Mouse (Mus musculus) cerebral cortex, adult 2 months (tissue): ENCODE measurements around the gene 1700003F12Rik.

Experiments
- WGBS: fragments of 180-500 bp; shearing (Covaris S2); methylation state at CpG from one replicate; pipeline ENCODE4 v1.1.7; 2018; 5-methylcytosine and 5-hydroxymethylcytosine counted together

Gene 1700003F12Rik

GRCm38 (mm10) chr2:154549127-154549885 is 2.4 kb downstream of the 1700003F12Rik start:
- 8% methylated on average over 48 of the region's 48 CpGs for WGBS

DNA sequence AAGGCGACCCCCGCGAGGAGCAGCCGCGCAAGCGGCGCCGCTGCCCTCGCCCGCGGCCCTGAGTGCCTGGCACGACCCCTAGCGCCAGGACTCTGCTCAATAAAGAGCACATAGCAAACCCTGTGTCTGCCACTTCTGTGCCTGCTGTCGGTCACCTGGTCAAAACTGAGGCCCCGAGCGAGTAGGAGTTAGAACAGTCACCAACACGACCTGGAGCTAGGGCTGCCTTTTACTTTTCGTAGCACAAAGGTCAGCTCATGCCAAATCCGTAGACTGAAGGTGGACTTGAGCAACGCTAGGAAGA is 3.0 kb downstream of the 1700003F12Rik start:
- 12% methylated on average over 20 of the region's 20 CpGs for WGBS

DNA sequence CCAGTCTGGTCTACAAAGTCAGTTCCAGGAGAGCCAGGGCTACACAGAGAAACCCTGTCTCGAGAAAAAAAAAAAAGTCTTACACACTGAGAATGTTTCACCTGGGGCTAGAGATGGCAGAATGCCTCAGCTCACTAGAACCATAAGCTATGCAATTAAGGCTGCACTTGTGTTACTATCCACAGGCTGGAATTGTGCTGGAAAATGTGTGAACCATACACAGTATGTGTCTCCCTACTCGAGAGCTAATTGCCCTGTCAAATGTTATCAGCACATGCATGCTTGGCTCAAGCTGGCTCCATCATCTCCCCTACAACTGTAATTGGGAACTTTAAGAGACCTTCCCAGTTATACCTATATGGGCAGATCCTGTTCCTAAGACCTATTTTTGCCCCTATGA is 4.1 kb downstream of the 1700003F12Rik start:
- WGBS = 70% methylated on average over 2 of the region's 2 CpGs

- WGBS = 84% methylated on average over 4 of the region's 4 CpGs
Measured at GRCm38 (mm10) chr2:154551476-154551875, 4.6 kb downstream of the 1700003F12Rik start, which contains the start of gene Actl10. Gene Actl10, plus strand, starts transcription at chr2:154551776.

DNA sequence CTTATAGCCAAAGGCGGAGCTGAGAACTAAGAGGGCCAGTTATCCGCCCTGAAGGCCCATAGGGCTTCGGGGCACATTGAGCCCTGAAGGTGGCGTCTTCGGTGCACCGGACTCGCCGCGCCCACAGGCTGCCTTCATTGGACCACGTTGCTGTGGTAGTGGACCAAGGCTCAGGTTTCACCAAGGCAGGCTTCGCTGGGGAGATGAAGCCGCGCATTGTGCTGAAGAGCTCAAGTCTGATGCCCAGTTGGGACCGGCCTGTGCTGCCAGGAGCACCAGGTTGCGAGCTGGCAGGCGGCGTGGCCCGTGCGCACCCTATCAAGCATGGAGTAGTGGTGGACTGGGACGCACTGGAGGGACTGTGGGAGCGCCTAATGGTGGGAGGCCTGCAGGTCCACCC is 5.0 kb downstream of the 1700003F12Rik start:
- WGBS = 52% methylated on average over 21 of the region's 21 CpGs

DNA sequence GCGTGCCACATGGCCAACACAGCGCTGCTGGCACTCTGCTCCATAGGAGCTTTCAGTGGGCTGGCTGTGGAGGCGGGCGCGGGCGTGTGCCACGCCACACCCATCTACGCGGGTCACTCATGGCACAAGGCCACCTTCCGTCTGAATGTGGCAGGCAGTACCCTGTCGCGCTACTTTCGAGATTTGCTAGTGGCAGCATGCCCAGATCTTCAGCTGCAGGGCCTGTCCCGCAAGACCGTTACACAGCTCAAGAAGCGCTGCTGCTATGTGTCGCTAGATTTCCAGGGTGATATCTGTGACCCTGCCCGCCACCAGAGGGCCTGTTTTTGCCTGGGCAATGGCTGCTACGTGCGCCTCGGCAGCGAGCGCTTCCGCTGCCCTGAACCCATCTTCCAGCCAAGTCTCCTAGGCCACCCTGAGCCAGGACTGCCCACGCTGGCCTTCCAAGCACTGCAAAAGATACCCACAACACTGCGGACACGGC is 5.6 kb downstream of the 1700003F12Rik start:
- WGBS = 18% methylated on average over 27 of the region's 27 CpGs

DNA sequence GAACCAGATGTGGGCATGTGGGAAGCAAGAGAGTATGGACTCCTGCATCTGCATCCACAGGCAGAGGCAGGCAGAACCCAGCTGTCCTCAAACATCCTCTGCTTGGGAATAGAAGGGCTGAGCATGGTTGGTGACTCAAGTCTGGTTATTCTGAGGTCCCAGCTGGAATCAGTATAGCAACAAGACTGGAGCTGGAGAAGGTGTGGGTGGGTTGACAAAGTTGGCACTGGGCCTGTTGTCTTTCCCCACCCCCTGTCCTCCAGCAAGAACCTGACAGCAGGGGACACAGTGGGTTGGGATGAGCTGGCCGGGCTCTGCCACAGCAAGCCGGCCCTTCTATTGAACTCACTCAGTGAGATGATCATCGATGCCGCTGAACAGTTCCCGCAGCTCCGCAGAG is 8.3 kb downstream of the 1700003F12Rik start:
- WGBS = 34% methylated on average over 6 of the region's 6 CpGs

GRCm38 (mm10) chr2:154557184-154557832 is 10.4 kb downstream of the 1700003F12Rik start:
- 40% methylated on average over 5 of the region's 5 CpGs for WGBS

- WGBS = 8% methylated on average over 33 of the region's 34 CpGs
Measured at GRCm38 (mm10) chr2:154558264-154559039, 11.6 kb downstream of the 1700003F12Rik start, which contains the start of gene Necab3. Gene Necab3, minus strand, starts transcription at chr2:154558890.

DNA sequence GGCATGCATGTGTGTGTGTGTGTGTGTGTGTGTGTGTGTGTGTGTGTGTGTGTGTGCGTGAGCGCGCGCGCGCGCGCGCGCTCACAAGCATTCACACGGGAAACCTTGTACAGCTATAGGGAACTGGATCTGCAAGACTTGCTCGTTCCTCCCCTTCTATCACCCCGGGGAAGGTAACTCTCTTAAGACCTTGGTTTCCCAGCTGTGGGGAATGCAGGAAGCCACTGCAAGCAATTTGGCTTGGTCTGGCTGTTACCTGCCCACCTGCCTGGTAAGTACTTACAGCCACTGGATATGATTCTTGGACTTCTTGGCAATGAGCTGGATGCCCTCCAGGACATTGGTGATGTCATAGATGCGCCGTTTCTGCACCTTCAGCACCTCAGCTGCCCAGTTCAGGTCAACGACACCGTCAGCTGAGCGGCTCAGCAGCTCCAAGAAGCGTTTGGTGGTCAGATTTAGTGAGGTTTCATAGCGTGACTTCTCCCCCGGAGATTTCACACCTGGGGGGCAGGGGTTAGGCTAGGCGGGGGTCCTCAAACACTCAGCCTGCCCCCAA is 16.8 kb downstream of the 1700003F12Rik start:
- WGBS = 94% methylated on average over 22 of the region's 22 CpGs

DNA sequence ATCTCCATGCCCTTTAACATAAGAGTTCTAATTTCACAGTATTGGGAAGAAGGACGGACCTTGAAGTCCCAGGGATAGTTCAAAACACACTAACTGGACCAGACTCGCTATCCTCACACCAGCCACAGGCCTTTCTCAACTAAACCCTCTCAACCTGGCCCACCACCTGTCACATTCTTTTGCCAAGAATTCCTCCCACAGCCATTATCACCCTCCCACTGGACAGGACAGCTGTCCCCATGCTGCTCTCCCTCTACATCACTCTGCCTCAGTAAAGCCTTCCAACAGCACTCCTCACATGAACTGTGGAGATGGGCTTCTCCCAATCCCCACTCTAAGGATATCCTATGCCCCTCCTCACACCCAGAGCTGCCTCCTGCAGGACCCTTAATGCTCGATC is 18.7 kb downstream of the 1700003F12Rik start:
- 75% methylated on average over 3 of the region's 3 CpGs for WGBS

DNA sequence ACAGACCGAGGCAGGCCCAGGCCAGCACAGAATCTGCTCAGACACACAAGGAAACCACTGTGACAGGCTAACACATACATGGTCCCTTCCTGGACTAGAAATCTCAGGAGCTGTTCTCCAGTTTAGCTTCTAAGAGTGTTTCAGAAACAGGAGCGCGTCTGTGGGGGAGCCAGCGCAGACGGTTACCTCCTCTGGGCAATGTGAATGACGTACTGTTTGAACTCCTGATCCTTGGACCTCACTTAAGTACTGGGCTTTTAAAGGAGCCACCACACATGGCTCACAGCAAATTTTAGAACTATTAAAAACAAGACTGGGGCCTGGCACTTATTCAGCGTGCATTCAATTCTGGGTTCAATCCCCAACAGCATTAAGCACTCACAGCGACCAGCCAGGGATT is 19.8 kb downstream of the 1700003F12Rik start:
- 79% methylated on average over 8 of the region's 8 CpGs for WGBS

DNA sequence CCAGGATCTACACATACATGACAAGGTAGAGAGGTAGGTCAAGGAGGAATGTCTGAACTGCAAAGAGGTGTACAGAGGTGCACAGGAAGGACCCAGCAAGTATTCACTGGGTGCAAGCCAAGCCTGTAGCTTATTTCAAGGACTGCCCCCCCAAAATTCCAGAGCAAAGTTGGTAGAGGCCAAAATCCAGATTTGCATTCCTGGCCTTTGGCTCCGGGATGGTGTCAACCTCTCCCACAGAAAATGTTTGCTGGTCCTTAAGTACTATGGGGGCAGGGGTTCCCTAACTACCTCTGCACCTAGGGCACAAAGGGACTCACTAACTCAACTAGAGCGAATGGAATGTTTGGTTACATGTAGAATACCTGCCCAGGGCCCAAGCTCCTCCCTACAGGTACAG is 20.9 kb downstream of the 1700003F12Rik start:
- WGBS = 87% methylated on average over 2 of the region's 2 CpGs

DNA sequence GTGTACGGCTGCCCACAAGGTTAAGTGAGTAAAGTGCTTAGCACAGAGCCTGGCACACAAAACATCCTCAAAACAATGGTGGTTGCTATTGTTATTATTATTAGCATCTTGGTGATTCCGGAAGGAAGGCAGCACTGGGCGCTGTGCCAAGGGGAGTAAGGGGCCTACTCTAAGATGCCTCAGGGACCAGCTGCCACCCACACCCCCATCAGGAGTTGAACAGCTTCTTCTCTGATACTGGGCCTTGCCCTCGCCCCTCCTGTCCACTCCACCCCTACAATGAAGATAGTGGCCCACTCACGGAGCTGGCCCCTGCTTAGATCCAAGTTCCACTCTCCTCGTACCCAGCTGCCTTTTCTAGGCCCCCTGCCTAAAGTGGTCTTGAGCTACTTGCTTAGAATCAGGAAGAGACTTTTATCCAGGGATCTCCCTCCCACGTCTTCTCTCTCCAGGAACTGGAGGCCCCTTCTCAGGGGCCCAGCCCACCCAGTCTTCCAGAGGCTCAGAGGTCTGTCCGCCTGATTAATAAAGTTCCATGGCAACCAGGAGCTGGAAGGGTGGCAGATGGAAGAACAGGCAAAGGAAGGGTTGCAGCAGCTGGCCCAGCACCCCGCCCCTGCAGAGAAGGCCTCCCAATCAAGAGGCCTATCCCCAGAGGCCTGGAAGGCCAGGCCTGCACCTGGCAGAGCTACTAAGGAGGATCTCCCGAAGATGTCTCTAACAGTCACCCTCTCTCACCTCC is 21.6 kb downstream of the 1700003F12Rik start:
- 43% methylated on average over 10 of the region's 10 CpGs for WGBS

DNA sequence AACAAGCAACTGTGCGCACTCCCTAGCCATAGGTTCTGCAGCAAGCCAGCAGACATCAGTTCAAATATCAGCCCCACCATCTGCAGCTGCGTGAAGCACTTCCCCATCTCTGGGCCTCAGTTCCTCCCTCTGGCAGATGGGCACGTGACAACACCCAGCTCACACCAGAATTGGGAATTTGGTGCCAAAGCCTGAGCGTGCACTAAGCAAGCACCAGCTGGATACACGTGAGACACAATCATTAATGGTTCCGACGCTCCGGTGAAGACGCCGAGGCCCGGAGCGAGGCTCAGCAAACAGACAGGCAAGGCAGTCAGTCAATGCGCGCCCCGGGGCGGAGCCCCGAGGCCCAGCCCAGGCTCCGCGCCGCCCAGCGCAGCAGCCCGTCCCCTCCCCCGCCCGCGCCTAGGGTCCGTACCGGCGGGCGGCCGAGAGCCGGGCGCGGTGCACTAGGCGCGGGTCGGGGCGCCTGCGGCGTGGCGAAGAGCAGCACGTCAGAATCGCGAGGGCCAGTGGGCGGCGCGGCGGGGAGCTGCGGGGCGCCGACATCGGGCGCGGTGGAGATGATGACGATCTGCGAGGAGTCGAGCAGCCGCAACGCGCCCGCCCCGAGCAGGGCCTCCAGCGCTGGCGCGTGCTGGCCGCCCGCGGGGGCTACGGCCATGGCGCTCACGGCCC is 22.3 kb downstream of the 1700003F12Rik start:
- 1% methylated on average over 65 of the region's 70 CpGs for WGBS

- under 1% methylated on average over 42 of the region's 44 CpGs for WGBS
Measured at GRCm38 (mm10) chr2:154569836-154570286, 23.0 kb downstream of the 1700003F12Rik start, which contains the start of gene E2f1. Gene E2f1, minus strand, starts transcription at chr2:154569892.

GRCm38 (mm10) chr2:154570666-154571065 is 23.8 kb downstream of the 1700003F12Rik start:
- 69% methylated on average over 4 of the region's 4 CpGs for WGBS

- whole genome bisulfite sequencing = 90% methylated on average over 4 of the region's 4 CpGs
Measured at GRCm38 (mm10) chr2:154571266-154571665, 24.4 kb downstream of the 1700003F12Rik start.

DNA sequence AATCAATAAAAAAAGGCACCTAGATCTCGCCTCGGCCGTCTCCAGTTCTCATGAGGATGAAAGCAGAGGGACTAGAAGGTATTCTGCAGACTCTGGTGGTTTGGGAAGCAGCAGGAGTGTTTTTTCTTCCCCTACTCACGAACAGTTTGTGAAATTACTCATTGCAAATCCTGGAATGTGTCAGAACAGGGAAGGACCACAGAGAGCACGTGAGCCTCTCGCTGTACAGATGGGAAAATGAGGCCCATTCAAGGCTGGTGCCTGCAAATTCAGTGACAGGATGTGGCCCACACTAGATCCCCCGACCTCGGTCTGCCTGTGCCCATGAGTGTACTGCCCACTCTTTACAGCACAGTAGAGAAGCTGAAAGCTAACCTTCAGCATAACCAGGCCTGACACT is 25.1 kb downstream of the 1700003F12Rik start:
- WGBS = 61% methylated on average over 8 of the region's 8 CpGs

- WGBS = 83% methylated on average over 3 of the region's 3 CpGs
Measured at GRCm38 (mm10) chr2:154572996-154573395, 26.1 kb downstream of the 1700003F12Rik start.

DNA sequence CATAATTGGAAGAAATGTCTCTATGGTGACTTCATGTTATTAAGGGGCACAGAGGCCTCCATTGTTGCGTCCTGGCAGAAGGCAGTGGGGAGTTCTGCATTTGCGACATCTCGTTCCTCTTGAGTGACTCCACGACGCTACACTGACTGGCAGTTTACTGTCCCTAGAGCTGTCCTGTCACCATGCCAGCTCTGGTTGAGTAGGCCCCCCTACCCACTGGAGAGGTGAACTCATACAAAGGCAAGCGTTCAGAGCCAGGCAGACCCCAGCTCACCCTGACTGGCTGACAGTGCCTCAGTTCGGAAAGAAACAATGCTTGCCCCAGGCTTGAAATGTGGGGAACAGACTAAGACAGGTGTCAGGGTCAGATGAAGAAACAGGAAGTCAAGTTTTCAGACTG is 27.4 kb downstream of the 1700003F12Rik start:
- 65% methylated on average over 7 of the region's 7 CpGs for WGBS
